Mouse (Mus musculus): ENCODE data around the gene Pfkfb4. TPM values are rescaled to one million over a fixed set of nuclear protein-coding genes. Genes with fewer than 3 reads are reported as not detected.
A peak's percentile ranks its signal among the peaks of the same experiment; 100 is the strongest.

Gene Pfkfb4
- polyA plus RNA-seq, 1 experiment, result 32.0 TPM

GRCm38 (mm10) chr9:109052490-109053260, 61.1 kb downstream of the Pfkfb4 start:
- no peak for DNase-seq (ENCODE audit: low read depth)
- TF ChIP-seq CTCF (IDR thresholded peaks at IDR 0.05; ENCODE audit: borderline replicate concordance, extremely low read depth, insufficient read depth, insufficient read length) (no peak), POLR2A (IDR thresholded peaks at IDR 0.05; ENCODE audit: borderline replicate concordance, extremely low read depth, insufficient read depth, insufficient read length, poor library complexity, severe bottlenecking) (no peak)

- TF ChIP-seq CTCF (IDR thresholded peaks at IDR 0.05; ENCODE audit: borderline replicate concordance, extremely low read depth, insufficient read depth, insufficient read length), result no peak
- no peak for TF ChIP-seq POLR2A (IDR thresholded peaks at IDR 0.05; ENCODE audit: borderline replicate concordance, extremely low read depth, insufficient read depth, insufficient read length, poor library complexity, severe bottlenecking)
- no peak for DNase-seq (ENCODE audit: low read depth)
Measured at GRCm38 (mm10) chr9:109053366-109053765, 61.8 kb downstream of the Pfkfb4 start.

- DNase-seq (ENCODE audit: low read depth), result no peak
- TF ChIP-seq CTCF (IDR thresholded peaks at IDR 0.05; ENCODE audit: borderline replicate concordance, extremely low read depth, insufficient read depth, insufficient read length) (no peak), POLR2A (IDR thresholded peaks at IDR 0.05; ENCODE audit: borderline replicate concordance, extremely low read depth, insufficient read depth, insufficient read length, poor library complexity, severe bottlenecking) (no peak)
Measured at GRCm38 (mm10) chr9:109053851-109054250, 62.3 kb downstream of the Pfkfb4 start.

GRCm38 (mm10) chr9:109054712-109055111, 63.1 kb downstream of the Pfkfb4 start:
- TF ChIP-seq POLR2A (IDR thresholded peaks at IDR 0.05; ENCODE audit: borderline replicate concordance, extremely low read depth, insufficient read depth, insufficient read length, poor library complexity, severe bottlenecking) (no peak), CTCF (IDR thresholded peaks at IDR 0.05; ENCODE audit: borderline replicate concordance, extremely low read depth, insufficient read depth, insufficient read length) (no peak)
- DNase-seq (ENCODE audit: low read depth), result peak; percentile 88

- DNase-seq (ENCODE audit: low read depth), result no peak
- TF ChIP-seq CTCF (IDR thresholded peaks at IDR 0.05; ENCODE audit: borderline replicate concordance, extremely low read depth, insufficient read depth, insufficient read length), result no peak
- no peak for TF ChIP-seq POLR2A (IDR thresholded peaks at IDR 0.05; ENCODE audit: borderline replicate concordance, extremely low read depth, insufficient read depth, insufficient read length, poor library complexity, severe bottlenecking)
Measured at GRCm38 (mm10) chr9:109055271-109056030, 63.9 kb downstream of the Pfkfb4 start.

- TF ChIP-seq CTCF (IDR thresholded peaks at IDR 0.05; ENCODE audit: borderline replicate concordance, extremely low read depth, insufficient read depth, insufficient read length) (no peak), POLR2A (IDR thresholded peaks at IDR 0.05; ENCODE audit: borderline replicate concordance, extremely low read depth, insufficient read depth, insufficient read length, poor library complexity, severe bottlenecking) (no peak)
Measured at GRCm38 (mm10) chr9:109056081-109056690, 64.6 kb downstream of the Pfkfb4 start.

GRCm38 (mm10) chr9:109056916-109057315, 65.3 kb downstream of the Pfkfb4 start:
- TF ChIP-seq POLR2A (IDR thresholded peaks at IDR 0.05; ENCODE audit: borderline replicate concordance, extremely low read depth, insufficient read depth, insufficient read length, poor library complexity, severe bottlenecking) (no peak), CTCF (IDR thresholded peaks at IDR 0.05; ENCODE audit: borderline replicate concordance, extremely low read depth, insufficient read depth, insufficient read length) (no peak)
- no peak for DNase-seq (ENCODE audit: low read depth)

More at GRCm38 (mm10) chr9:109056081-109056690, 64.6 kb downstream of the Pfkfb4 start:
- no peak for DNase-seq (ENCODE audit: low read depth)

GRCm38 (mm10) chr9:109057543-109057942, 66.0 kb downstream of the Pfkfb4 start:
- TF ChIP-seq CTCF (IDR thresholded peaks at IDR 0.05; ENCODE audit: borderline replicate concordance, extremely low read depth, insufficient read depth, insufficient read length) (no peak), POLR2A (IDR thresholded peaks at IDR 0.05; ENCODE audit: borderline replicate concordance, extremely low read depth, insufficient read depth, insufficient read length, poor library complexity, severe bottlenecking) (no peak)
- no peak for DNase-seq (ENCODE audit: low read depth)

- no peak for TF ChIP-seq CTCF (IDR thresholded peaks at IDR 0.05; ENCODE audit: borderline replicate concordance, extremely low read depth, insufficient read depth, insufficient read length)
- no peak for TF ChIP-seq POLR2A (IDR thresholded peaks at IDR 0.05; ENCODE audit: borderline replicate concordance, extremely low read depth, insufficient read depth, insufficient read length, poor library complexity, severe bottlenecking)
- DNase-seq (ENCODE audit: low read depth), result no peak
Measured at GRCm38 (mm10) chr9:109058006-109058765, 66.6 kb downstream of the Pfkfb4 start.

- TF ChIP-seq POLR2A (IDR thresholded peaks at IDR 0.05; ENCODE audit: borderline replicate concordance, extremely low read depth, insufficient read depth, insufficient read length, poor library complexity, severe bottlenecking) (no peak), CTCF (IDR thresholded peaks at IDR 0.05; ENCODE audit: borderline replicate concordance, extremely low read depth, insufficient read depth, insufficient read length) (peak; percentile 98)
- DNase-seq (ENCODE audit: low read depth), result peak; percentile 90
Measured at GRCm38 (mm10) chr9:109059136-109059903, 67.7 kb downstream of the Pfkfb4 start, which contains the start of gene Trex1. Gene Trex1 (minus strand): TSS chr9:109059734.

All from brain, embryonic 14.5 days (tissue).